Mouse (Mus musculus) gonadal fat pad, adult 2 months (tissue): ENCODE data around the gene Dand5. TPM values are rescaled to one million over a fixed set of nuclear protein-coding genes. Genes with fewer than 3 reads are reported as not detected.

ENCODE experiments used
- DNase-seq: peaks from one replicate; pipeline ENCODE4 v3.0.0-alpha.2; 2012; ENCODE audit warnings: low read depth
- polyA plus RNA-seq: library from polyadenylated mRNA; depleted of rRNA; stranded (reverse); fragments of >200 nt; gene quantifications from 2 replicates; pipeline ENCODE4 v1.2.3, GENCODE M21; 2012; rRNA removed

Gene Dand5
- polyA plus RNA-seq = 3.7 and 5.3 TPM in 2 replicates

- DNase-seq = no peak
Measured at GRCm38 (mm10) chr8:84822723-84823122, at the start of gene Dand5. TSS of gene Dand5 (minus strand) at chr8:84822823.

- DNase-seq = no peak
Measured at GRCm38 (mm10) chr8:84871376-84872308, 49.0 kb upstream of the Dand5 start, which contains the start of gene Syce2. TSS of gene Syce2 (plus strand) at chr8:84872111.

DNA sequence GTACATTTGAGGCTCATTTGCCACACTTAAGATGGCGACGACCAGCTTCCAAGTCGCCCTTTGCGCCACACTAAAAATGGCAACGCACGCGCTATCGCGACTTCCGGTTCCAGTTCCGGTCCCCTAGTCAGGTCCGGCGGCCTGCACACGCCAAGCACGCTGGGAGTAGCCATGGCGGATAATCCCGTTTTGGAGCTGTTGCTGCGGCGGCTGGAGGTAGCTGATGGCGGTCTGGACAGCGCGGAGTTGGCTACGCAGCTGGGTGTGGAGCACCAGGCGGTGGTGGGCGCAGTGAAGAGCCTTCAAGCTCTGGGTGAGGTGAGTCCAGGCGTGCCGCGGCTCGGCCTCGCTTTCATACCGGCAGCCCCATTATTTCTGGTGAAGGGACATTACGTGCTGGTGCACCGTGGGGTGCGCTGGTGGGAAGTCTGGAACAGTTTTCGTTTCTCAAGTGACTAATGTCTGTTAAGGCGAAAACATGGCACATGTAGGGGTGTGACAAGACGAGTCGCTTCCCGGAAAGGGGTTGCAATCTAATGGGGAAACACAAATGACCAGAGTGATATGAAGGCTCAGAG is 34.3 kb upstream of the Dand5 start, which contains the start of gene Farsa:
Gene Farsa (plus strand): TSS at position 126 of the 578 bp plus-strand sequence.
- no peak for DNase-seq

GRCm38 (mm10) chr8:84856434-84856833 is 33.8 kb upstream of the Dand5 start:
- DNase-seq = no peak

DNA sequence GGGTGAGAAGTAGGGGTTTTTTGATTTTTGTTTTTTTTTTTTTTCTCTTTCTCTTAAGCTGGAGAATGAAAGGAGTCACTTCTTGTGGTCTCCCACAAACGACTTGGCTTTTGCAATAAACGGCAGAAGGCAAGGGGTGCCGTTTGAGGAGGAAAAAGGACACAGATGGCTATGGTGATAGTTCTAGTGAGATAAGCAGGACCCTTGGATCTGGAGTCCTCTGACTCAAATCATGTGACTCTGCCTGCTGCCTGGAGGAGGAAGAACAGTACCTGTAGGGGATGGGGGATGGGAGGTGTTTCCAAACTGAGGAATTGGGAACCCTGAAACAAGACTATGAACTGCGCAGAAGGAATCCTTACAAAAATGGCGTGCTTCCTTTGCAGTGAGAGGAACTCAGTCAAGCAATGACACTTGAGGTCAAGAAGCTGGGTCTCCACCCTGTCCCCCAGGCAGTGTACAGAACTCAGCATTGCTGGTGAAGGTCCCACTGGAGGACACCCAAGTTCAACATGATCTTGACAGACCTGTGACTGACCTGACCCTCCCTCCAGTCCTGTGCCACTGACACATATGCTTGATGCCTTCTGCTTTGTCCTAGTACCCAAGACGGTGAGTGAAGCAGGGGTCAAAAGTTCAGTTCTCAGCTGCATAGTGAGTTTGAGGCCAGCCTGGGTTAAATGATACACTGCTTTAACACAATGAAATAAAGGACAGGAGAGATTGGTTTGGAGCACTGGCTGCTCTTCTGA is 25.2 kb upstream of the Dand5 start:
- DNase-seq = no peak

- DNase-seq = peak; percentile 98
Measured at GRCm38 (mm10) chr8:84846722-84847572, 24.3 kb upstream of the Dand5 start, which contains the start of gene Calr. TSS of gene Calr (minus strand) at chr8:84846934.

DNA sequence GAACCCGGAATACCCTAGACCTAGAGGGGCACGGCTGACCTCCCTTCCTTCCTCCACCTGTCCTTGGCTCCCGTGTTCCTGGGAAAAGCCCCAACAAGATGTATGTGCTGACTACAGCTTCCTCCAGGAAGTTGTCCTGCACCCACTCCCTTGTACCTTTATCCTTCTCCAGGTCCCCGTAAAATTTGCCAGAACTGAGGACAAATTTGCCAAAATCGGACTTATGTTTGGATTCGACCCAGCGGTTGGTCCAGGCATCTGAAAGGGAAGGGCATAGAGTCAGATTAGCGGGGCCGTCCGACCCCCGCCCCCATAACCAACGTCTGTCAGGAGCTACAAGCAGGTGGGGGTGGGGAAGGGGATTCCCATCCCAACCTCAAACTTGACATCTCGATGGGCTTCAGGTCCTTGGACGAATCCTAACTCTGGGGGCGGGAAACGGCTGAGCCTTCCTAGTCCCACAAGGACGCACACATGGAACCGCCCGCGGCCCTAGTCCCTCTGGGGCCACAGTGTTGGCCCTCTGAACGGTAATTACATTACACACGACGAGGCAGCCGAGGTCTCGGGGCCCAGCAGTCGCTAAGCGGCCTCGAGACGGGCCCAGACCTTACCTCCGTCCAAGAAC is 23.6 kb upstream of the Dand5 start:
- DNase-seq = no peak

DNA sequence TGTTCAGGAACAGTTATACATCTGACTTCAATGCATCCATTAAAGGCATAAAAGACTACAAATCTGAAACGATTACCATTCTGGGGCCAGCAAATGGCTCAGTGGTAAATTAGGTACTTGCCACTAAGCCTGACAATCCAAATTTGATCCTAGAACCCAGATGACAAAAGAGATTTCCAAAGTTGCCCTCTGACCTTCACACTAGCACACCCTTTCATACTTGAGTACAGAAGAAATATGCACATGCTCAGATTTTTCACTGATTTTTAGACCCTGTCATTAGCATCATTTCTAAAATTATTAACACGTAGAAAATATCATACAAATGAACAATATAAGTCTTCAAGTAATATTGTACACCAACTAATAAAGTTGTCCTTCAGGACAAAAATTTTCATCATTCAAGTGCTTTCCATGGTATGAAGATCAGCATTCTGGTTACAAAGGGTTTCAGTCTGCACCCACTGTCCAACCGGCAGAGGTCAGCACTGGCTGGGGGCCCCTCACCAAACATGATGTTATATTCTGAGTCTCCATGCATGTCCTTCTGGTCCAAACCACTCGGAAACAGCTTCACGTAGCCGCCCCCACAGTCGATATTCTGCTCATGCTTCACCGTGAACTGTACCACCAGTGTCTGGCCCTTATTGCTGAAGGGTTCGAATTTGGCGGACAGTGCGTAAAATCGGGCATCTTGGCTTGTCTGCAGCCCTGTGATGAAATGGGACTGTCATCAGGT is 22.9 kb upstream of the Dand5 start:
- DNase-seq = no peak

GRCm38 (mm10) chr8:84844397-84845070 is 21.9 kb upstream of the Dand5 start:
- no peak for DNase-seq

DNA sequence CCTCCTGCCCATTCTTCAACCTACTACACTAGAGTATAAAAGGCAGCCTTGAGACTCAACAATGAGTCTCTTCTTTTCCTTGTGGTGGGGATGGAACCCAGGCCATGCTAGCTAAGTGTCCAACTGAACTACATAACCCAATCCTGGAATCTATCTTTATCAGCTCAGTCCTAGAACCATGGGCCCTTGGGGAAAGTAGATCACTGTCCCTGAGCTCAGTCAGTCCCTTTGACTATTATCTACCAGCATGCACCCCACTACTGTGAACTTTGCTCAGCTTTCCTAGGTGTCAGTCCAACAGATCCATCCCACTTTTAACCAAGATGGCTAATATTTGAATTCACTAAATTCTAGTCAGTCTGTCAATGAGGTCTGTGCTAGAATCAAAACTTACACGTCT is 18.9 kb upstream of the Dand5 start:
- DNase-seq = no peak

DNA sequence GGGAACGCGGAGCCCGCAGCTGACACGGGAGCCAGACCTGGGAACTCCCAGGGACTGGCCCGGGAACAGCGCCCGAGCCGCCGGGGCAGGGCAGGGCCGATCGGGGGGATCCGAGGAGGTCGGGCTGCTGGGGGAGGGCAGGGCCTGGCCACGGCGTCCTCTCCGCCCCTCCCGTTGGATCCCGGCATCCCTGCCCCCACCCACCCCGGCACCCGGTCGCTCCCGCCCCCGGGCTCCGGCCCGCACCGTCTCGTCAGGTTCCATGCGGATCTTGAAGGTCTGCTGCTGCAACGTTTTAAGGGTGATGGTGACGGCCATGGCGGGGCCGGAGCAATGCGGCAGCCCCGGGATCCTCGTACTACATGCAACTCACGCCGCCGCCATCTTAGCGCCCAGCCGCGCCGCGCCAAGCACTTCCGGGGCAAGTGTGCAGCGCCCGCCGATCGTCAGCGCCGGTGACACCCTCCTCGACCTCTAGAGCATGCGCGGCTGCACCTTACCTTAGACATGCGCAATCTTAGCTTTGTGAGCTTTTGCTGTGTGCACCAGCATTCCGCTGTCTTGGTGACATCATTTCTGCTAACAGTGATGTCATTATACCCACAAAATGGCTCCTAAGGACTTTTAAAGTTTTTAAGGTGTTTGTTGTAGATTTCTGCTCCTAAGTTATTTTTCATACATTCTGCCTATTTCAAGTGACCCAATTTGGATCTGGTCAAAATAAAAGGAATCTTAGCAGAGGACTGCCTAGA is 17.8 kb upstream of the Dand5 start, which contains the start of gene Rad23a:
Gene Rad23a (minus strand): TSS at position 418 of the 752 bp plus-strand sequence.
- DNase-seq = peak; percentile 49

DNA sequence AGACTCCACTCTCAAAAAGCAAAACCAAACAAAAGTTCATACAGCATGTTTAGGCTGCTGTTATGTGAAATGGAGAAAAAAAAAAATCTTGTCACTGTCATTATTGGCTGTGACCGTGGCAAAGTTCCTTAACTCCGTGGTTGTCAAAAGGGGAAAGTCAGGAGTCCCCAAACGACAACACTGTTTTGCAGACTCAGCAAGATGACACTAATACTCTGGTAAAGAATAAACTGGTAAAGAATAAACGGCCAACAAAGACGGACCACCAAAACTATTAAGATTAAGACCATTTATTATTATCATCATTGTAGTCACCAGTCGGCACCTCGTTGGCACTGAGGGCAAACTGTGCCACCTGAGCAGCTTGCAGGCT is 17.2 kb upstream of the Dand5 start:
- no peak for DNase-seq

DNA sequence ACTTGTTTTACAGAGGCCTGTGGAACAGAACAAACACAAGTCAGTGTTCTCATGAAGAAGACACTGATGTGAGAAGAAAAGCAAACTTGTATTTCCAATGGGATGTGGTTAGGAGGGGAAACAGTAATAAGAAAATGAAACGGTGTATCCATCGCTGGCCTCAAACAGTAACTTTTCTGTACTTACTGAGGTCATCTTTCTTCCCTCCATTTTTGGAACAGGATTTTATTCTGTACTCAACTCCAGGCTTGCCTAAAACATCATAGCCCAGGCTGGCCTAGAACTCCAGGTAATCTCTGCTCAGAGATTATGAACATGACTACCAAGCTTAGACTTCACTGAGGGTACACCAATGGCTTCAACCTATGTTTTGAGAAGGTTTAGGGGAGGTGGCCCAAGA is 16.8 kb upstream of the Dand5 start:
- no peak for DNase-seq

GRCm38 (mm10) chr8:84838513-84838912 is 15.9 kb upstream of the Dand5 start:
- DNase-seq = no peak

DNA sequence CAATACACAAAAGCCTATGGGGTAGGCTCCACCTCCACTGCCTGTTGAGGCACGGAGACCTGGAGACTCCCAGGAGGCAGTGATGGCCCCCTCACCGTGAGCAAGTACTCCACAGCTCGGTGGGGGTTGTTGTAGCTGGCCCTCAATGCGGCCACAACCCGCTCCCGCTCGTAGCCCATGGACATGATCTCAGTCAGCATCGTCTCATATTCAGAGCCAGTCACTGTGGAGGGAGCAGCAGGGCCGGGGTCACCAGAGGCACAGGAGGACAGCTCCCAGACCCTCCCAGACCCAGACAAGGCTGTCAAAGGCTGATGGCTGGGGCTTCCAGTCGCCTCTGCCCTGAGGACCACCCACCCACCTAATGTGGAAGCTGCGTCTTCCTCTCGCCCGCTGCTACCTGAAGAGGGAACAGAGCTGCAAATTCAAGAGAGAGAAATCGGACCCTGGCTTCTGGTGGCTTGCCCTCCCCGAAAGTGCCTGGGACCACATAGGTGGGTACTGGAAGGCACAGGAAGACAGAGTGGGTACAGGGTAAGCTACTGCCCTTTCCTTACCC is 15.4 kb upstream of the Dand5 start:
- DNase-seq = no peak

GRCm38 (mm10) chr8:84837149-84837911 is 14.7 kb upstream of the Dand5 start:
- no peak for DNase-seq
